Mouse (Mus musculus): ENCODE measurements at regions not wholly inside any gene's neighbourhood (a gene's known extent, or its start where the extent isn't known, plus 50 kb on each side); places are given as distances from the start of the nearest gene placed in this dataset.

- DNase-seq (ENCODE audit: extremely low spot score in 1 of 2, low spot score in 1 of 2) = no peak
Measured at GRCm38 (mm10) chr16:89631396-89632113, 60.6 kb upstream of the Krtap11-1 start.

DNA sequence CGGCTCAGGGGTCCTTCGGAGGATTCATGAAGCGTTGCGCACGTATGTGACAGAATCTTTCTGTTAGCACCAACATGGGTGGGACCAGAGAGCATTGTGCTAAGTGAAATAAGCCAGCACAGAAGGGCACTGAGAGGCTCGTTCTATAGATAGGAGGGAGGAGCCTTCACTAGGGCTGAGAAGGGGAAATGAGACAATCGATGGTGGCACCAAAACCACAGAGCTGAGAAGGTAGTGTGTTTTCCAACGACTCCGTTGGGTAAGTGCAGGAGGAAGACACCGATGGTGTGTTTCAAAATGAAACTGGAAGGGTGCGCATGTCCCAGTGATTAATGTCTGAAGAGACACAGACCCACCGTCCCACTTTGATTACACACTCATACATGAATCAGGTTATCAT is 54.7 kb upstream of the Krtap11-1 start:
- DNase-seq (ENCODE audit: extremely low spot score in 1 of 2, low spot score in 1 of 2) = no peak

GRCm38 (mm10) chr16:89625253-89625652 is 54.3 kb upstream of the Krtap11-1 start:
- DNase-seq (ENCODE audit: extremely low spot score in 1 of 2, low spot score in 1 of 2) = no peak
